Mouse (Mus musculus): ENCODE measurements around the gene Olfr90. TPM values are rescaled to one million over a fixed set of nuclear protein-coding genes. Genes with fewer than 3 reads are reported as not detected.
"Not testable (repeated sequence)": the region's sequence is repeated elsewhere in the genome, so short reads cannot be mapped to it uniquely, and the experiment has no call there.

Gene Olfr90
- total RNA-seq (2021), result not detected
- long read RNA-seq, experiment 1, result 0 reads
- long read RNA-seq, experiment 2, result 0 reads

DNA sequence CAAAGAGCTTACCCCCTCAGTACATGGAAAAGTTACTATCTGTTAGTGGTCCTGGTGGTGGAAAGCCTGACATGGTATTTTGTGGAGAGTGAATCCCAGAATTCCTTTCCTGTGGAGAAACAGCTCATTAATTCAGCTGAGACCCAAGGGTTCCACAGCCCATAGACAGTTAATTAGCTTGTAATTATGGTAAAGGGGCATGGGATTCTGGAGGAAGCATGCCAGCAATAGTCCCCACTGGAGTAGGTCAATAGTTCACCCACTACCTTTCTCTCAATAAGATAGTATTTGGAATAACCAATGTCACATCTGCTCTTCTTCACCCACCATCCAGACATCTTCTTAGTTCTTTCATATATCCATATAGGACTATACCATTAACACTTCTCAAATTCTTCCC, at the start of gene Olfr90:
Gene Olfr90, minus strand, starts transcription at position 101 of the 400 bp plus-strand sequence.
- DNase-seq (ENCODE audit: low spot score), result no peak

DNA sequence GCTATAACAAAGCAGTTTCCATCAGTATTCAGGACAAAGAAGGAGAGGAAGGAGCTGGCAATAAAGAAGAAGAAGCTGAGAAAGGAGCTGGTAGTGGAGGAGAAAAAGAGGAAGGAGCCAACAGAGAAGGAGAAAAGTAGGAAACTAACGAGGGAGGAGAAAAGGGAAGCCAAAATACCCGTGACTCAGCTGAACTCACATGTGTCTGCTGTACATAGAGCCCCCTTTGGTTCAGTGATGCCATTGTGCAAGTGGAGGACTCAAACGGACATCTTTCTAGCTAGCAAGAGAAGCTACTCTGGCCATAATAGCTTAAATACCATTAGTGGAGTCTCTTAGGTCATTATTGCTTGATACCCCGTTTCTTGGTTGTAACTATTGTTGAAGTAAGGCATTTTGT, 43.1 kb upstream of the Olfr90 start:
- not testable (repeated sequence) for DNase-seq (ENCODE audit: low spot score)

DNA sequence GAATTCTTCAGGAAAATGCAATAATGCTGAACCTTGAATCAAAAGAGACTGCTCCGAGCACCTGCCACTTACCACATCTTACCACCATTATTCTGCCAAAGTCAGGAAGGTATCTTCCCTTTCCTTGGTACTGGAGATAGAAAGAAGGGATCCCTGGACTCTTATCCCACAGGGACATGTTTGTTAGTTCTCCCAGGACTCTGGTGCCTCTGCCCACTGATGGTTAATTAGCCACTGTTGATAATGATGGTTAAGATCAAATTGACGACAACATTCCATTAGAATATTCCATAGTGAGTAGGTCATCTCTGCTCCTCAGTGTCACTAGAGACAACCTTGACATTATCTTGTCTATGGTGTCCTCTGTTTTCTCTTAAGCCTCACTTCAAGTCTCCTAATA, 31.7 kb upstream of the Olfr90 start, which contains the start of gene Olfr92:
Gene Olfr92, minus strand, starts transcription at position 101 of the 400 bp plus-strand sequence.
- DNase-seq (ENCODE audit: low spot score), result no peak

DNA sequence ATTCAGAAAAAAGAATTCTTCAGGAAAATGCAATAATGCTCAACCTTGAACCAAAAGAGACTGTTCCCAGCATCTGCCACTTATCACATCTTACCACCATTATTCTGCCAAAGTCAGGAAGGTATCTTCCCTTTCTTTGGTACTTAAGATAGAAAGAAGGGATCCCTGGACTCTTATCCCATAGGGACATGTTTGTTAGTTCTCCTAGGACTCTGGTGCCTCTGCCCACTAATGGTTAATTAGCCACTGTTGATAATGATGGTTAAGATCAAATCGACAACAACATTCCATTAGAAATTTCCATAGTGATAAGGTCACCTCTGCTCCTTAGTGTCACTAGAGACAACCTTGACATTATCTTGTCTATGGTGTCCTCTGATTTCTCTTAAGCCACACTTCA, 9.9 kb upstream of the Olfr90 start, which contains the start of gene Olfr91:
Gene Olfr91, minus strand, starts transcription at position 101 of the 400 bp plus-strand sequence.
- no peak for DNase-seq (ENCODE audit: low spot score)

DNA sequence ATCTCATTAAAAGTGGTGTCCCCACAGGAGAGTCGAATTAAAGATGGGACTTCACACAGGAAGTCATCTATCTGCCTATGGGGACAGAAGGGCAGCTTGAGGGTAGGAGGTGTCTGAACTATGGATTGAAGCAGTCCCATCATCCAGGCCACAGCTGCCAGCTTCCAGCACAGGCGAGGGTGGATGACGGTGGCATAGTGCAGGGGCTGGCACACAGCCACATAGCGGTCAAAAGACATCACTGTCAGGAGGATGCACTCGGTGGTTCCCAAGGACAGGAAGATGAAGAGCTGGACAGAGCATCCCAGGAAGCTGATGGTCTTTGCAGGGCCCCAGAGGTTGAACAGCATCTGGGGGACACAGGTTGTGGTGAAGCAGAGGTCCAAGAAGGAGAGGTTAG, 5.0 kb upstream of the Olfr90 start:
- no peak for DNase-seq (ENCODE audit: low spot score)

DNA sequence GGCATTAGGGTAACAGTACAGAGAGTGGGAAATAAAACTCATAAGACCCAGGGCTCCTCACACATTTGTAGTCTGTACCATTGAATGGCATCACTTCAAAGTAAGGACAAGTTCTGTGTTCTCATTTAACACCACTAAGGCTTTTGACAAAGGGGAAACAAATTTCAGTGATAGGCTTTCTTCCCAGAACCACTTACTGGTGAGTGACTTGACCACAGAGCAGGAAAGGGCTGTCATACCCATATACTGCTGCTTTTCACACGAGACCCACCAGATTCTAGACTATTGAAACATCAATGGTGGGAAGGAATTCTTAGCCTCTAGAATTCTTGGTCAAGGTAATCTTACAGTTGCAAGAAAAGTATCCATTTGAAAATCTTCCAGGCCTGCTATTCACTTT, 3.9 kb upstream of the Olfr90 start:
- no peak for DNase-seq (ENCODE audit: low spot score)

DNA sequence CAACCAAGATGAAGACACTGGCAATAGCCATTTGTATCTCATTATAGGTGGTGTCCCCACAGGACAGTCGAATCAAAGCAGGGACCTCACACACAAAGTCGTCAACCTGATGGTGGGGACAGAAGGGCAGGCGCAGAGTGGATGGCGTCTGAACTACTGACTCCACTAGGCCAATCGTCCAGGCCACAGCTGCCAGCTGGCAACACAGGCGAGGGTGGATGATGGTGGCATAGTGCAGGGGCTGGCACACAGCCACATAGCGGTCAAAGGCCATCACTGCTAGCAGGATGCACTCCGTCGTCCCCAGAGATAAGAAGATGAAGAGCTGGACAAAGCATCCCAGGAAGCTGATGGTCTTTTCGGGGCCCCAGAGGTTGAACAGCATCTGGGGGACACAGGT, 2.8 kb downstream of the Olfr90 start:
- DNase-seq (ENCODE audit: low spot score), result no peak

DNA sequence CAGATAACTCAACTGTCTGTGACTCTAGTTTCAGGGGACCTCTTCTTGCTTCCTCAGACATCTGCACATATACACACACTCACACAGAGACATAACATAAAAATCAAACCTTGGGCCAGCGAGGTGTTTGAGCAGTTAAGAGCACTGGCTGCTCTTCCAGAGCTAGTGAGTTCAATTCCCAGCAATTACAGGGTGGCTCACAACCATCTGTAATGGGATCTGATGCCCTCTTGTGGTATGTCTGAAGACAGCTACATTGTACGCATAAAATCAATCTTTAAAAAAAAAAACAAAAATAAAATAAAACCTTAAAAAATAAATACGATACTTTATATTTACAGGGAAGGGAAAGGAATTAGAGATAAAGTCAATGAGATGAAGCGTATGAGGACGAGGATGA, 3.7 kb downstream of the Olfr90 start:
- no peak for DNase-seq (ENCODE audit: low spot score)

DNA sequence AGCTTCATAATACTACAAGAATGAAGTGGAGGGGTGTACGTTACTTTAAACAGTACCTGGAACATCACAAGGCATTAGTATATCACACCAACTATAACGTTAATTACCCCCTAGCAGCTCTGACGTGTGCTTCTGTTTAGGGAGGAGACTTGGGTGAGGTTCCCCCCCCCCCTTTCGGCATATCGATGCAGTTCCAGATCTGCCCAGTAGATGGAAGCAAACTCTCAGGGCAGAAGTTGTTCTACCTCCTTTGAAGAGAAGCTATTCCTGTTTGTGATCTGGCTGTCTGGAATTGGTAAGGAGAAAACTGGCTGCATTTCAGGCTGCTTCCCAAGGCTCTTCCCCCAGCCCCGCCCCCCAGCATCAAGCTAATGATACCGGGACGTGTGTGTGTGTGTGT, 5.0 kb downstream of the Olfr90 start:
- peak; percentile 58 for DNase-seq (ENCODE audit: low spot score)

DNA sequence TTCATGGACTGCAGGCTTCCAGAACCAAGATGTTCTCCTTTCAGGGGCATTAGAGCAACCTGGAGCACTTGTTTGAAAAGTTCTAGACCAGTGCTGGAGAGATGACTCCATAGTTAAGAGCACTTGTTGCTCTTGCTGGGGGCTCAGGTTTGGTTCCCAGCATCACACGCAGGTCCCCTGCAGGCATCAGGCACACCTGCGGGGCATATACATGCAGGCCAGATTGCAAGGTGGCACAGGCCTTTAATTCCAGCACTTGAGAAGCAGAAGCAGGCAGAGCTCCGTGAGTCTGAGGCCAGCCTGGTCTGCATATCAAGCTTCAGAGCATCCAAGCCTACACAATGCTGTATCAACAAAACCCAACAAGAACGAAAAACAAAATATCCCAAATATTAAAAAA, 6.6 kb downstream of the Olfr90 start:
- no peak for DNase-seq (ENCODE audit: low spot score)

DNA sequence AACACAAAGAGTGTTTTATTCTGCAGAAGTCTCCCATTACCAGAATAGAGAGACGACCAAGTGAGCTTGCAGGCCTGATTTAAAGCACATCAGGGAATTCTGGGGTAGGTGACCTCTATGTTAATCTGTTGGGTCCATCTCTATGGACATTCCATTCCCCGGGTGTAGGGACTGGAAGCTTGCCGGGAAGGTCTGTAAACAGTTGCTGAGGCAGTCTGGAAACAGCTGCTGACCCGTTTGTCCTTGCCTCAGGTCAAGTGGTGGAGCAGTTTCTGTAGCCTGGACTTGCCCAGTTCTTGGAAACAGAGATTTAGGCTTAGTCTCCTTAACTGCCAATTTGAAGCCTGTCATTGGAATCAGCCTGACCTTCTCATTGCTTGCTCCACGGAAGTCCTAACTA, 8.2 kb downstream of the Olfr90 start:
- peak; percentile 27 for DNase-seq (ENCODE audit: low spot score)

DNA sequence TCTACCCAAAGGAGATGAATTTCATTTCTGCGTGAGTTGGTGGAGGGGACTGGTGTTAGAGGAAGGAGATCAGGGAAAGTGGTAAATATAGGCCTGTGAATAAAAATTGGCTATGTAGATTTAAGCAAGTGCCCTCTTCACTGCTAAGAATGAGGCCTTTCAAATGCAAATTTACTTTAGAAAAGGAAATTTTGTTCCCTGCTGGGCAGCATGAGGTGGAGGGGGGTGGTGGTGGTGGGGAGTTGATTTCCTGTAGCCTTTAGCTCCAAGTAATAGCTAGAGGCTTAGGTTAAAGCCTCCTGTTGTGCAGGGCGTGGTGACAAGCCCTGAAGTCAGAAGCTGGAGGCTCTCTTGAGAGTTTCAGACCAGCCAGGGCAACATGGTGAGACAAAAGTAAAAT, 9.3 kb downstream of the Olfr90 start:
- no peak for DNase-seq (ENCODE audit: low spot score)

DNA sequence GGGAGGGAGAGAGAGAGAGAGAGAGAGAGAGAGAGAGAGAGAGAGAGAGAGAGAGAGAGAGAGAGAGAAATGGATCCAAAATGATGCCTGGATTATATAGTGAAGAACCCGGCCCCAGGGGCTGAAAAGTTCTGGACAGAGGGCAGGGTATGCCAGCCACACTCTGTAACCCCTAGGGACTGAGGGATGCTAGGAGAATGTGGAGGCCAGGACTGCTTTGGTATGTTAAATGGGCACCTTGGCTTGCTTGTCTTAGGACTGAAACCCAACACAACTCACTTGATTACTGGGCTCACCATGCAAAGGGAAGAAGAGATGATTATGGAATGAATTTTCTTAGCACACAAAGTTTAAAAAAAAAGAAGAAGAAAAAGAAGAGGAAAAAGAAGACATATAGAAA, 10.1 kb downstream of the Olfr90 start:
- no peak for DNase-seq (ENCODE audit: low spot score)

DNA sequence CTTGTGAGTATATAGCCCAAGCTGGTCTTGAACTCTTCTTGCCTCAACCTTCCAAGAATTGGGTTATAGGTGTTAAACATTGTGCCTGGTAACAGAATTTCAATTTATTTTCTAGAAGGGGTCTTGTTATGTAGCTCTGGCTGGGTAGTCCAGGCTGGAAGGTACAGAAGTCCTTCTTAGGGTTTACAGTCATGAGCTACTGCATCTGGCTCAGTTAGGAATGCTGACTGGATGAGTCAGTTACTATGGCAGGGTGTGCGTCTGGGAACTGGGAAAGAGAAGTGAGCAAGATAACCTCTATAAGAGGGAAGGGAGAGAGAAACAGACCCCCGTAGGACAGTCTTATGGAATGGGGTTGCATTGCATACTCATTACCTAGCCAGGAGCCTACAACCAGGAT, 12.5 kb downstream of the Olfr90 start:
- no peak for DNase-seq (ENCODE audit: low spot score)

DNA sequence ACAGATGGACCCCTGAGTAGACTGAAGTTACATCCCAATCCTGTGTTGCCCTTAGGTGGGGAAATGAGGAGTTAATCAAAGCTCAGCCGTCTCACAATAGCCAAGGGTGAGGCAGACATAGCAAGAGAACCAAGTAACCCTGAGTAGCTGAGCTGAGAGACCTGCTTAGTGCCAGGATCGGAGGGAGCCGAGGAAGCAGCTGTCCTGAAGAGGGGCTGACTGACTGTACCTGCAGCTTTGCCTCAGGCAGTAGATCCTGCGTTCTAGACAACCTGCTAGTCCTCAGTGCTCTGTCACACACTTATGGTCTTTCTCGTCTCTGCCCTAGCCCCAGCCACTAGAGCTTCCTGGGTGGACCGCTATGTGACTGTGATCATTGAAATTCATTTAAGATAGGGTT, 13.1 kb downstream of the Olfr90 start:
- DNase-seq (ENCODE audit: low spot score), result no peak

DNA sequence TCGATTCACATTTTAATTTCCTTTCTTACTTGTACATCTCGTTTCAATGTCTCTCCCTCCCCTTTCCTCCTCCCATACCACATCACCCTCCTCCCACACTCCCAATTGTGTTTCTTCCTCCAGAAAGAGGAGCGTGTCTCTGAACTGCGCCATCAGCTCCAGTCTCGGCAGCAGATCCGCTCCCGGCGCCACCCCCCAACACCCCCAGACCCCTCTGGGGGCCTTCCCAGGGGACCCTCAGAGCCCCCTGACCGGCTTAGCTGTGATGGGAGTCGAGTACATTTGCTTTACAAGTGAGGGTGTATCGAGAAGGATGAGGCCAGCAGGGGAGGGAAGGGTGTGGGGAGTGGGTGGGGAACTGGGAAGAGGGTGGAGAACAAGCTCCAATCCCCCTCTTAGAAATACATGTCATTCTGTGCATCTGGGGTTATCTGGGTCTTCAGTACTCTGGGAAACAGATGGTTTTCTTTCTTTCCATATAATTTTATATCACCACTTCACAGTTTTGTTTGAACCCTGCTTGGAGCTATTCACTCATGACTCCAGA, 15.5 kb downstream of the Olfr90 start:
- no peak for DNase-seq (ENCODE audit: low spot score)

DNA sequence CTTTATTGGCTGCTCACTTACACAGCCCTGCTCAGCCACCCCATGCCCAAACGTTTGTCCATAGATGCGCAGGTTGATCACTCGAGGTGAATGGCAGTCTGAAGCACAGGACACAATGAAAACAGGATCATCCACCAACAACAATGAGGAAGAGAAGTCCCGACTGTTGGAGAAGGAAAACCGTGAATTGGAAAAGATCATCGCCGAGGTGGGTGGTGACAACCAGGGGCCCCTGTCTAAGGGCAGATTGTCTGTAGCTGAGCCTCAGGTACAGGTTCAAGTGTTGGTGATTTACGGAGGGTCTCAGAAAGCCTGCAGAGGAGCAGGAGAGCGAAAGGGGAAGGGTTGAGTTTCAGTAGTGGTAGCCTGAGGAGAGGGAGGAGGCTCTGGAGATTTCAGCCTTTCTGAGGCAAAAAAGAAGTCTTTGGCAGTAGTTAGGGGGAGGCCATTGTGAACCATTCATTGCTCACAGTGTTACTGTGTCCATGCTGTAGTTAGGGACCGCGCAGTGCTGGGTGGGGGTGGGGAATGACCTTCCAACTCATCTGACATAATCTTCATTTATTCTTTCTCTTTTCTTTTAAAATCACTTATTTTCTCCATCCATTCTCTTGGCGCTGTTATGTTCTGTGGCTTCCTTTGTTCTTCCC, 16.1 kb downstream of the Olfr90 start:
- DNase-seq (ENCODE audit: low spot score), result no peak

DNA sequence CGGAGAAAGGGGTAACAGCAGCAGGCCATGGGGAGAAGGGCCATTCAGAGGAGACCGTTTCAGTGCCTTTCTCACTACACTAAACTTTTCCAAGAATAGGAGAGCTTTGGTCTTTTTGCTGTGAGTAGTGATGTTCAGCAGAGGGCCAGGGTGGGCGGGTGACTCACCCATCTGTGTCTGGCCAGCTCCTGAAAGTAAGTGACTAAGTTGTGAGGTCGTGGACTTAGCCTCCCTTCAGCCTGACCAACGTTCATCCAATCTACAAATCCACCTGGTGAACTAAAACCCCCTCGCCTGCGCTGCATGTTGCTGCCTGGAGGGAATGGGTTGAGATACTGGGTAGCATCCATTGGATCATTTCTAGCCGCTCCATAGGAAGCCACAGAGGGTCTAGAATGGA, 18.2 kb downstream of the Olfr90 start:
- no peak for DNase-seq (ENCODE audit: low spot score)

DNA sequence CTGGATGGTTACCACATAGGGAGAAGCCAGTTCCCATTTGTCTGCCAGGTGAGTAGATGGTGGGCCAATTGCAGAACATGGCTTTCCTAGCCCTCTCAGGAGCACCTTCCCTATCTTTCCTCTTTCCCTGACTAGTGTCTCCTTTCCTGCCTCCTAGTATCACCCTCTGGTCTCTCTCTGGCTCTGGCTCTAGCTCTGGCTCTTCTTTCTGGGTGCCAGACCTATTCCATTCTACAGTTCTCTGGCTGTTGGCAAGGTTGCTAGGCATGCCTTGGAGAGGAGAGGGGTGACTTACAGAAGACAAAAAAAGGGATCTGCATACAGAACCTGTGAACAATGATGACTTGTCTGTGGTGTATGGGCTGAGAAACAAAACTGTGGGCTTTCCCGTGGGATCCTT, 20.4 kb downstream of the Olfr90 start:
- DNase-seq (ENCODE audit: low spot score), result no peak

DNA sequence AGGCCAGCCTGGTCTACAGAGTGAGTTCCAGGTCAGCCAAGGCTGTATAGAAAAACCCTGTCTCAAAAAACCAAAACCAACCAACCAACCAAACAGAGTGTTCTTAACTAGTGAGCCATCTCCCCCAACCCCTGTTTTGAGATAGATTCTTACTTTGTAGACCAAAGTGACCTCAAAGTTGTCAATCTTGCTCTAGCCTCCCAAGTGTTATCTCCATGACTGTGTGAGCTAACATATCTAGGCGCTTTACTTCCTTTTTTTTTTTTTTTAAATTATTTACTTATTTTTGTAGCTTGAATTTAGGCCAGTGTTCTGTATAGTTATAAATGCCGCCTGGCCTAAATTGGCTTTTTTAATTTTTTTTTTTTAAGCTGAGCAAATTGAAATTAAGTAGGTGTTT, 22.3 kb downstream of the Olfr90 start:
- DNase-seq (ENCODE audit: low spot score), result no peak

DNA sequence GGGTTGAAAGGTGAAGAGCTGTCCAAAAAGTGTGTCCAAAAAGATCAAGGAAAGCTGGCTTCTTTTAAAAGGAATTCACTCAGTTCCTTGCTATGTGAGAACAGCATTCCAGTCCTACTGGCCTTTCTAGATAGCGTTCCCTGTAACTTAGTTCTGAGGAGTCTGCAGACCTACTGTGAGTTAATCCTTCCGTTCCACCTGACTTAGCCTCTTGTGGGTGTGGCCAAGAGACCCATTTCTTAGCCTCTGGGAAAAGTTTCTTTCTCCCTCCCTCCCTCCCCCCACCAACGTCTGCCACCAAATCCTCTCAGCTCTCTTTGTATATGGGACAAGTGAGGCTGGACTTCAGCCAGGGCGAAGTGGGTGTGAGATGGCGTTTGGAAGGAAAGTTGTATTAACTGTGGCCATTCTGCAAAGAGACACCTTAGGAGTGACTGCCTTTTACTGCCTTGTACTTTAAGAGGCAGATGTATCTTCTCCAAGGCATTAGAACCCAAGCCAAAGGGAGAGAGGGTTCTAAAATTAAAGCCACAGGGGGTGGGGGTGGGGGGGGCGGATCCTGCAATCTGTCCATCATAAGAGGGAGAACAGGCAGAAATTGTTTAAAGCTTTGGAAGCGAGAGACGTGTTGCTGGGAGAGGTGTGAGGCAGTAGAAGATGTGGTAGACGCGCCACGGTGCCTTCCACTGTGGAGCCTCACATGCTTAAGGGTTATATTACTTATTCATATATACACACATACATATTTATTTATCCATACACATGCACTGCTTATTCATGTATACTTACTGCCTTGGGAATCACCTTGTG, 24.4 kb downstream of the Olfr90 start:
- no peak for DNase-seq (ENCODE audit: low spot score)

DNA sequence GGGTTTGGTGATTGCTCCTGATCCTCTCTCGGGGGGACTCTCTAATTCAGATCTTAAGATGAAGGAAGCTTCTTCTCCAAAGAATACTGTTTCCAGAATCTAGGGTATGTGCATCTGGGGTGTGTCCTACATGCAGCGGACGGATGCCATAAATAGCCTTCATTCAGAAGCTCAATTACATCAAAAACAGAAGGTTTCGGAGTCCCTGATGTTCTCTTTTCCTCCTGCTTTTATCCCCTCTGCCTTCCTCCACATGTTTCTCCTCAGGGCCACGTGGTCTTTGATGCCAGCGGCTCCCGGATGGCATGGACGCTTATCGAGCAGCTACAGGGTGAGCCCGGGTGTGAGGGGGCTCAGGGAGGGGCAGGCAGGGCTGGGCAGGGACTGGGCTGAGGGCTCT, 25.2 kb downstream of the Olfr90 start:
- DNase-seq (ENCODE audit: low spot score), result no peak

Measured in gastrocnemius, adult 18-20 months (tissue).